Mouse (Mus musculus) kidney, adult 2 months (tissue): Measurements from ENCODE around the gene Gm5901. TPM values are rescaled to one million over a fixed set of nuclear protein-coding genes. Genes with fewer than 3 reads are reported as not detected.

ENCODE experiments used
- DNase-seq: peaks from one replicate; pipeline ENCODE4 v3.0.0; 2021
- H3K27ac ChIP-seq: fragments of 200-500 bp; 2 replicates; pipeline ENCODE4 v1.5.1; 2012; ENCODE audit warnings: low read depth, low read length, control low read depth, inconsistent platforms; ENCODE audit not compliant: insufficient read depth
- H3K27me3 ChIP-seq: fragments of 200-500 bp; replicated peaks from 2 replicates; pipeline ENCODE4 v1.6.1; 2012; ENCODE audit warnings: mild to moderate bottlenecking, moderate library complexity, low read length, inconsistent platforms; ENCODE audit not compliant: control insufficient read depth, insufficient read depth
- H3K36me3 ChIP-seq: fragments of 200-500 bp; 2 replicates; pipeline ENCODE4 v1.6.1; 2012; ENCODE audit warnings: mild to moderate bottlenecking, moderate library complexity, low read length, inconsistent platforms; ENCODE audit not compliant: control insufficient read depth, insufficient read depth
- H3K4me1 ChIP-seq: fragments of 200-500 bp; 2 replicates; pipeline ENCODE4 v1.6.1; 2011; ENCODE audit warnings: low read length; ENCODE audit not compliant: control insufficient read depth, insufficient read depth
- H3K4me3 ChIP-seq: fragments of 200-500 bp; 2 replicates; pipeline ENCODE4 v1.5.1; 2011; ENCODE audit warnings: mild to moderate bottlenecking, low read depth, low read length, control low read depth; ENCODE audit not compliant: insufficient read depth
- CTCF ChIP-seq: fragments of 200-500 bp; conservative IDR thresholded peaks from 2 replicates; pipeline ENCODE4 v1.5.1; 2011; ENCODE audit warnings: low read depth, mild to moderate bottlenecking, control low read depth, low read length, moderate library complexity, mixed read lengths; ENCODE audit not compliant: insufficient read depth, insufficient read length
- POLR2A ChIP-seq: fragments of 200-500 bp; IDR thresholded peaks from one replicate; pipeline ENCODE4 v1.6.1; 2011; ENCODE audit warnings: low read depth, low read length, control low read depth
- WGBS: fragments of 180-500 bp; shearing (Covaris S2); methylation state at CpG from one replicate; pipeline ENCODE4 v1.1.7; 2018; 5-methylcytosine and 5-hydroxymethylcytosine counted together
- polyA plus RNA-seq: library from polyadenylated mRNA; depleted of rRNA; stranded (reverse); fragments of >200 nt; gene quantifications from 2 replicates; pipeline ENCODE4 v1.2.3, GENCODE M21; 2012; rRNA removed

The Gm5901 gene
- polyA plus RNA-seq, 1 experiment: not detected

GRCm38 (mm10) chr7:105424368-105424767, 49.5 kb downstream of the Gm5901 start:
- Histone ChIP-seq H3K36me3 (no peaks in the 10 kb centered on the region), H3K4me1 (no peaks in the 10 kb centered on the region), H3K27ac (no peak overlapping the region), H3K4me3 (no peak overlapping the region), H3K27me3 (peaks cover 4% of the 10 kb centered on the region)
- 43% methylated on average over 5 of the region's 5 CpGs for WGBS
- no peak for TF ChIP-seq CTCF
- TF ChIP-seq POLR2A: no peak
- no peak for DNase-seq

- no peaks in the 10 kb centered on the region for H3K36me3 ChIP-seq
- TF ChIP-seq POLR2A (no peak), CTCF (no peak)
- no peak within 1 kb of the TSS for H3K4me3 ChIP-seq
- no peak for DNase-seq
- no peaks in the 10 kb centered on the region for H3K4me1 ChIP-seq
- H3K27ac ChIP-seq: no peak within 1 kb of the TSS
- WGBS: 2% methylated on average over 31 of the region's 31 CpGs
- peaks cover 4% of the 10 kb centered on the region for H3K27me3 ChIP-seq
Observed at GRCm38 (mm10) chr7:105425424-105426043, 50.7 kb downstream of the Gm5901 start, which contains the start of gene Cckbr. TSS of gene Cckbr (plus strand) at chr7:105425731.

- no peak overlapping the region for H3K4me3 ChIP-seq
- H3K4me1 ChIP-seq: no peaks in the 10 kb centered on the region
- H3K27me3 ChIP-seq: peaks cover 4% of the 10 kb centered on the region
- no peak for DNase-seq
- WGBS: 3% methylated on average over 11 of the region's 11 CpGs
- no peak overlapping the region for H3K27ac ChIP-seq
- H3K36me3 ChIP-seq: no peaks in the 10 kb centered on the region
- TF ChIP-seq CTCF (no peak), POLR2A (no peak)
Observed at GRCm38 (mm10) chr7:105426051-105426450, 51.2 kb downstream of the Gm5901 start.

Other genes starting within 250 kb of the Gm5901 start
- gene Olfr683, start 228.0 kb upstream of the Gm5901 start, polyA plus RNA-seq: not detected in 2 replicates
- gene Olfr684, start 211.4 kb upstream of the Gm5901 start, polyA plus RNA-seq: not detected in 2 replicates
- gene Olfr685, start 189.0 kb upstream of the Gm5901 start, polyA plus RNA-seq: not detected in 2 replicates
- not detected in 2 replicates for gene Olfr686, start 167.6 kb upstream of the Gm5901 start, polyA plus RNA-seq
- gene Olfr688, start 86.9 kb upstream of the Gm5901 start, polyA plus RNA-seq: not detected in 2 replicates
- not detected in 2 replicates for gene Olfr689, start 63.9 kb upstream of the Gm5901 start, polyA plus RNA-seq
- 0.16 TPM in 1 of 2 replicates, not detected in the other for gene Olfr690, start 40.9 kb upstream of the Gm5901 start, polyA plus RNA-seq
- gene Olfr691, start 32.8 kb upstream of the Gm5901 start, polyA plus RNA-seq: not detected in 2 replicates
- gene Olfr692, start 6.8 kb upstream of the Gm5901 start, polyA plus RNA-seq: not detected in 2 replicates
- gene Fam160a2, start 25.0 kb downstream of the Gm5901 start, polyA plus RNA-seq: 39.6 and 50.2 TPM in 2 replicates
- gene Cnga4, start 29.5 kb downstream of the Gm5901 start, polyA plus RNA-seq: 0.16 and 0.18 TPM in 2 replicates
- gene Cckbr, start 50.7 kb downstream of the Gm5901 start, polyA plus RNA-seq: 0.14 and 0.22 TPM in 2 replicates
- gene Cavin3, start 107.3 kb downstream of the Gm5901 start, polyA plus RNA-seq: 21.4 and 27.9 TPM in 2 replicates
- 109 and 144 TPM in 2 replicates for gene Smpd1, start 179.3 kb downstream of the Gm5901 start, polyA plus RNA-seq
- gene Apbb1, start 206.6 kb downstream of the Gm5901 start, polyA plus RNA-seq: 35.4 and 46.2 TPM in 2 replicates
- gene Hpx, start 225.1 kb downstream of the Gm5901 start, polyA plus RNA-seq: 0.34 and 0.61 TPM in 2 replicates